Mouse (Mus musculus): ENCODE data around the gene Rnf114.

DNA sequence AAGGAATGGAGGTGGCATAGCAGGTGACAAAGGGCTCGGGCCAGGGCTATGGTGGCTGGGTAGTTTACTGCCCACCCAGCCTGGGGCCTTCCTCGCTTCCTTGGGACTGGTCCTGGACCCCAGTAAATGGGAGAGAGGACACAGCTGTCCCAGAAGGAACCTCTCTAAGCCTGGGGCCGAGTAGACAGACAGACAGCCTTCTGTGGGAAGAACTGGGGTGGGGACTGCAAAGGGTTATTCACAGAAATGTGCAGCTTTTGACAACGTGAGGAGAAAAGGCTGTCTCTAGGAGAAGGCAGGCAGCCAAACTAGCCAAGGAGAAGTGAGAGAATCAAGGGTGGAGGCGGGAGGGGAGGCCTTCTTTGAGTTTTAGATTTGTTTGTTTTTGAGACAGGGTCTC is 52.0 kb downstream of the Rnf114 start:
- TF ChIP-seq CTCF (IDR thresholded peaks at IDR 0.05; ENCODE audit: control insufficient read depth, insufficient read depth, low read length) (no peak), POLR2A (IDR thresholded peaks at IDR 0.05; ENCODE audit: borderline replicate concordance, control insufficient read depth, low read depth, low read length) (no peak)
